Mouse (Mus musculus) yolk sac, embryonic 10.5 days (tissue): ENCODE data around the gene Slc5a3.

ENCODE experiments used
- DNase-seq: peaks from one replicate; pipeline ENCODE4 v3.0.0-alpha.2; 2017; ENCODE audit warnings: low spot score

Gene Slc5a3

DNA sequence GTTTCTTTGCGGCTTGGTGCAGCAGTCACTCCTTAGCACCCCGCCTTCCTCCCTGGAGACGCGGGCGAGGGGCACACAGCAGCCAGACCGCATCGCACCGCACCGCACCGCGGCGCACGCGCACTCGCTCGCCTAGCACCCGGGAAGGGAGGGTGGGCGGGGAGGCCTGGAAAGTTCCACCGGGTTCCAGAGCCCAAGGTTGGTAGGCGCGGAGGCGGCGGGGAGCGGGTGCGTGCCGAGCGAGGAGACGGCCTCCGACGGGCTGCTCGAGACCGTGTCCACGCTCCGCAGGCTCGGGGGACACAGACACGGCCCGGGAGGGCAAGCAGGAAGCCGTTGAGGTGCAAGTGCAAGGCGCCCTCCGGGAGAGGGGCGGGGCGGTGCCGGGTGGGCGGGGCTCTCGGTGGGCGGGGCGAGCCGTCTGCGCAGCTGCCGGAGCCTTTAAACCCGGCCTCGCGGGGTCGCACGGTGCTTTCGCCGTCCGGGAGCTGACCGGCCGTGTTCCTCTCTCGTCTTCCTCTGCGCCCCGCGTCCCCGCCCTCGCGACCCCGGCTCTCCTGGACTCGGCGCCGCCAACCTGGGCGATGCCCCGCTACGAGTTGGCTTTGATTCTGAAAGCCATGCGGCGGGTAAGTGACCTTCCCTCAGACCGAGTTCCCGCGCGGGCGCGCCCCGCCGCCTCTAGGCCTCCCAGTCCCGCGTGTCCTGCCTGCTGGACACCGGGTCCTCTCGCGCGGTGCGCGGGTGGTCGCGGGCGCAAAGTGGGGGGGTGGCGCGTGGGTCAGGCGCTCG is at the start of gene Slc5a3, which contains the start of the genes Mrps6 and Gm49711:
TSS of gene Slc5a3 (plus strand) at position 471 of the 792 bp plus-strand sequence.
TSS of gene Mrps6 (plus strand) at position 419 of the 792 bp plus-strand sequence.
TSS of gene Gm49711 (plus strand) at position 465 of the 792 bp plus-strand sequence.
- peak; percentile 97 for DNase-seq

GRCm38 (mm10) chr16:92009586-92009985 is 48.5 kb upstream of the Slc5a3 start:
- DNase-seq: no peak

GRCm38 (mm10) chr16:92016792-92017191 is 41.3 kb upstream of the Slc5a3 start:
- DNase-seq: no peak

DNA sequence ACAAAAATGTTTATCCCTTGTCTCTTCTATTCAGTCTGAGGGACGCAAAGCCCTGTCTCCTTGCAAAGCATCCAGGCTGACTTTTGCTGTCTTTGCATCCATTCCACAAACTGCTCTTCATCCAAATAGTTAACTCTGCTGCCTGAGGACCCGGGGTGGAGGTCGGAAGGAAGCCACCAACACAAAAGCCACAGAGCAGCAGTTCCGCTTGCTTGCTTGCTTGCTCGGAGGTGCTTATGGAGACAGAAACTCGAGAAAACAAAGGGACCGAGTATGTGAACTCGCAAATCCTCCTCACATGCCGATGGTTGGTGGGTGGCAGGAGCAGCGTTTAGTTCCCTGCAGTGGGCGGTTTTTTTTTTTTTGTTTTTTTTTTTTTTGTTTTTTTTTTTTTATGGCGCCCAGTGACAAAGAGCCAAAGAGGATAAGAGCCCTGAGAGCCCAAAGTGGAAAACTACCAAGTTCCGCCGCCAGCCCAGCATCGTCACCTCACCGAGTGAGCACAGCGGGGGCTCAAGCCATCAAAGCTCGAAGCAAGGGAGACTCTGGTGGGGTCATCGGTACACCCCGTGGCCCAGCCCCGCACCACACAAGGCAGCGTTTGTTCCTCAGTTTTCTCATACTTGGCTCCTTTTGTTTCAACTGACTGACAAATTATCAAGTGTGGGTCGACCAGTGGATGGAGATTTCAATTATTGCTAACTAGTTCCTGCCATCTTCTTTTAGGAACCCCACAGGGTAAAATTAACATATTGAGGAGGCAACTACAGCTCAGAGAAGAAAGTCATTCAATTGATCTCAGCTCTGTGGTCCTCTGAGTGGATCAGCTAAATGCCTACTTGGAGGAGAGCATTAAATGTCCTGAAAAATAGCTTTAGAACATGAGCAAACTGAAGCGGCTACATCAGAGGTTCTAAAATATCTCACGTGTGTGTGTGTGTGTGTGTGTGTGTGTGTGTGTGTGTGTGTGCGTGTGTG is 38.7 kb upstream of the Slc5a3 start:
- DNase-seq: peak; percentile 13

DNA sequence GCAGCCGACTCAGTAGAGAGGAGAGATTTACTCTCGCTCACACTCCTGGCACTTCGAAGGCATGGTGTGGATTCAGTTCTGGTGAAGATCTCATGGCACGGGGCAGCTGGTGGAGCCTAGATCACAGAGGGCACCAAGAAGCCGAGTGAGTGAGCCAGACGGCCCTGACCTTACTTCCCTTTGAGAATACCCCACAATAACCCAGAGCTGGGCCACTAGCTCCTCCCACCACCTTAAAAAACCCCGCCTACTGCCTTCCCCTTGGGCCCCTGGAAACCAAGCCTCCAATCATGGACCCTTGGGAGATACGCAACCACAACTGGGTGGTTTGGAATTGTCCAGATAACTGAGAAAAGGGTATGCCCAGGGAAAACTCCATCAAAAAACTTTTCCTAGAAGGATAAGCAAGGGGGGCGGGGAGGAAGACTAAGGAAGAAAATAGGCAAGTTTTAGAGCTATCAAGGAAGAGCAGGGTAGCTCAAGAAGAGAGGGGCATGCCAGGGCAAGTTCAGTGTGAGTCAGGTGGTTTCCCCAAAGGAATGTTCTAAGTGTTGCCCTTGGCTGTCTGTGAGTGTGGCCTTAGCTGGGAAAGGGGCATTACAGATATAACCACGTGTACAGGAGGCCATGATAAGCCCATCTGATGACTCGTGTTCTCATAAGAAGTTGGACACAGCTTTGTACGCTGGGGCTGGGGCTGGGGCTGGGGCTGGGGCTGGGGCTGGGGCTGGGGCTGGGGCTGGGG is 36.3 kb upstream of the Slc5a3 start:
- DNase-seq: no peak

GRCm38 (mm10) chr16:92022494-92023283 is 35.4 kb upstream of the Slc5a3 start:
- no peak for DNase-seq

DNA sequence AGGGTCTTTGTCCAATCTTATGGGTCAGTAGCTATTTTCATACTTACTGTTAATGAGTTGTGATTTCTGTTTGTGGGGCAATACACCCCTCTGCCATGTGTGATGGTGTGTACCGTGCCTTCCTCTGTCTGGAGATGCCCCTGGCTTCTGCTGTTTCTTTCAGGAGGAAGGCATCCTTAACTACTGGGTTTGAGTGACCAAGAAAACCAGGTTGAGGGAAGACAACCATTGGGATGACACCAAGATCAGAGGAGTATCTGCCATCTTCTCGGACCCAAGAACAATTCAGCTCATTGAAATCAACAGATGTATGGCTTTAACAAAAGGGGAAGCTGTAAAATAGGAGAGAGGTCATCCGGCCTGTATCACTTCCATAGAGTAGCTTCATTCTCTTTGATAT is 24.8 kb upstream of the Slc5a3 start:
- DNase-seq: no peak

DNA sequence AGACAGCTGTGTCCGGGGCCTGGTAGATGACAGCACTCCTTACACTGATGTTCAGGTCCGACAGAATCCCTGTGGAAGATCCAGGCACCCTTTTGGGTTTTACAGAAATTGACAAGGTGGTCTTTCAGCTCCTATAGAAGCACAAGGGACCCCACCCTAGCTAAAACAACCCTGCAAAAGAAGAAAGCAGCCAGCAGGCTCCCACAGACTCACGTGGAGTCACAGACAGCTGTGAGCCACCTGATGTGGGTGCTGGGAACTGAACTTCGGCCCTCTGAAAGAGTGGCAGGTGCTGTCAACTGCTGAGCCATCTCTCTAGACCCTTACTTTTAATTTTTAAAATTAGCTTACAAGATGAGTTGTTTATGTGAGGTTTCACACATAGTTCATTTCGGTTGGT is 23.4 kb upstream of the Slc5a3 start:
- DNase-seq: no peak

DNA sequence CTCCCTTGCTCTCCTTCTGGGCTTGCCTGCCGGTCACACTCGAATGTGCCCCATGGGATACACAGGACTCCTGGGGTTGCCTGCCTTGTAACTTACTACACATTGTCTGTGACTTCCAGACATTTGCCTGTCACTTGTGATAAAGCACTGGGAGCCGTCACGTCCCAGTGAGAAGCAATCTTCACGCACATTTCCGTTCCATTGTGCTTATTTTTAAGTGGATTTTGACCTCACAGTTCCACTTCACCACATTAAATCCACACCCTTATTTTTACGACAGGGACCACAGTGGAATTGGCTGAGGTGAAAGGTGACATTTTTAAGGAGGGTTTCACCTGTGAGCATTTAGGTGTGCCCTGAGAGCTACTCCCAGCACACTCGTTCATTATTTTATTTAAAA is 21.4 kb upstream of the Slc5a3 start:
- no peak for DNase-seq

DNA sequence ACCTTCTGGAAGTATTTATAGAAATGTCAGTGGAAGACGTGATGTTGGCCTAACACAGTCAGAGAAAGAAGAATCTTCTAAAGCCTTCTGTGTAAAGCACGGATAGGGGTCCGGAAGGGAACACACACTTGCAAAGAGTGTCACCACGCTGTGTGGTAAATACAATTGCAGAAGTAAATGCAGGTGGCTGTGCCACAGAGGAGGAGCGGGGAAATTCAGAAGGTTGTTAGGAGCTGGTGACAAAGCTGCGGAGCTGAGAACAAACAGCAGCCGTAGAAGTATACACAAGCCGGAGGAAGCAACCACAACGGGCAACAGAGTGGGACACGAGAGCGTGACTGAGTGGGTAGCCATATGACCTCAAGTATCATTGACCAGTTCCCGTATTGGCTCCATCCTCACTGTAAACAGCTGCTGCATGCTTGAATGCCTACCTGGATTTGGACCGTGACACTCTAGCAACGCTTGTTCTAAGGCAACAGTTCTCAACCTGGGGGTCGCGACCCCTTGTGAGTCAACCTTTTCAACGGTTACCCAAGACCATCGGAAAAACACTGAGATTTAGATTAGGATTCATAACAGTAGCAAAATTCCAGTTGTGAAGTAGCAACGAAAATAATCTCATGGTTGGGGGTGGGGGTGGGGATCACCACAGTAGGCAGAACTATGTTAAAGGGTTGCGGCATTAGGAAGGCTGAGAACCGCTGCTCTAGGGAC is 20.1 kb upstream of the Slc5a3 start:
- no peak for DNase-seq

DNA sequence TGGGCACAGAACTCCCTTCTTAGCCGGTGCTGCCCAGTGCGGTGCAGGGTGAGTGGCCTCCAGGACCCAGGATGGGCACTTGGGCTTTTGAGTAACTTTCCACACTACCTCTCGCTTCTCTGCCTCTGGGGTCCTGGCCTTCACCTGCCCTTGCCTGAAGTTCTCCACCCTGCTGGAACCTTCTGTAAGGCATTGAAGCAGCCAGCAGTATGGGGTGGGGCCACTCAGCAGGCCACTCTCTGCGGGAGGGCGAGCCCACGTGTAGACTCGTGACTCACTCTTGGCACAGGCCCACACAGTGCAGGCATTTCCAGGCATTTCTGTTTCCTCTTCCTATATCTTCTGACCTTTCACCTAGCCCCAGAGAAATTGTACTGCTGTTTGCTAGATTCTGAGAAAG is 18.7 kb upstream of the Slc5a3 start:
- no peak for DNase-seq

DNA sequence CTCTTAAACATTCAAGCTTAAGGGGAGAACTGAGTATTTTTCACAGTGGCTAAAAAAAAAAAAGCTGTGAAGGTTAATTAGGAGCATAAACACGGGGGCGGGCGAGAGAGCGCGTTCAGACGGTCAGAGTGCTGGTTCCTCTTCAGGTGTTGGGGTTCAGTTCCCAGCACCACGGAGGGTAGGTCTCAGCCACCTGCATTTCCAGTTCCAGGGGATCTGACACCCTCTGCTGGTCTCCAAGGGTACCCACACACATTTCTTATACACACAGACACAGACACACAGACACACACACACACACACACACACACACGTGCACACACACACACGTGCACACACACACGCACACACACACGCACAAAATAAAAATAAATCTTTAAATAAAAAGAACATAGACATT is 18.2 kb upstream of the Slc5a3 start:
- no peak for DNase-seq

GRCm38 (mm10) chr16:92051777-92052310 is 6.3 kb upstream of the Slc5a3 start:
- no peak for DNase-seq

DNA sequence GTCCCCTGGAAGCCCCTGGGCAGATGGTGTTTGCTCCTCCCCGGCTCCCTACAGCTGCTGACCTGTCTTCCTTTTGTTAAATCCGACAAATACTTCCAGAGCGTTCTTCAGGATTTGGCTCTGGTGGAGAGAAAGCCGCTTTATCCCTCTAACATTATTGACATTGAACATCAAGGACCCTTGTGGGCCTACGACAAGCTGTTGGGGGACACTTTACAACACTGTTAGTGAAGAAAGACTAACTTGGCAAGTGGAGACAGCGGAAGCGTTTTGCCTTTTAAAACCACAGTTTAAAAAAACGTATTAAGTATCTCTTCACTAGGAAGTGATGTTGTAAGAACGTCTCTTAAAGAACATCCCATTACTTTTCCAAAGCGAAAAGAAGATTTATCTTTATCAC is 5.6 kb upstream of the Slc5a3 start:
- DNase-seq: no peak

DNA sequence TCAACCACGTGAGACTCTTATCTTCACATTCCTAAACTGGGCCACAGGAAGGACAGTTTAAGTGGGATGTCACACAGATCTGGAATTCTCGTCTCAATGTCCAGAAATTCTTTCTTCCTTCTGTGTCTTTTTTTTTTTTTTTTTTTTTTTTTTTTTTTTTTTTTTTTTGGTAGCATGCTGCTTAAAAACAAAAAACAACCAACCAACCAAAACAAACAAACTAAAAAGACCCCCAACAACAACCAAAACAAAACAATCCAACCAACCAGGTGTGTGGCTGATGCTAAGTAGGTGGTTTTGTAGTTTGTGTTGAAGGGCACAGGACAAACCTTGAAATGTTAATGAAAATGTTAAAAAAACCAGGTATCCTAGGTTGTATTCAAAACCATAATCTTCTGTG is 1.4 kb upstream of the Slc5a3 start:
- DNase-seq: no peak

DNA sequence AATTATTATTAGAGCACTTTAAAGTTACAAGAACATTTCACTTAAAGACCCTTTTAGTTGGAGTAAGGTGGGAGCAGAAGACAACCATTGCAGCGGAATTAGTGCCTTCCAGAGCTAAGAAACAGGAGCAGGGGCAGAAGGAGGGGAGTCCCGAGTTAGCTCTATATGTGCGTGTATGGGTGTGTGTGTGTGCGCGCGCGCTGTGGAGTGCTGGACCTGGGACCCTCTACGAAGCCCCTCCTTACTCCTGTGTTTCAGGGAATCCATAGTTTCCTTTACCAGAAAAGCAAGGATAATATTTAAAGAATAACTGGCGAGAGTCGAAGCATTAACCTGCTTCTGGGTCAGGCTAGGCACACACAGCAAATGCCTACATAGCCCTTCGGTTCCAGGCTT is 668 bp upstream of the Slc5a3 start:
- no peak for DNase-seq

DNA sequence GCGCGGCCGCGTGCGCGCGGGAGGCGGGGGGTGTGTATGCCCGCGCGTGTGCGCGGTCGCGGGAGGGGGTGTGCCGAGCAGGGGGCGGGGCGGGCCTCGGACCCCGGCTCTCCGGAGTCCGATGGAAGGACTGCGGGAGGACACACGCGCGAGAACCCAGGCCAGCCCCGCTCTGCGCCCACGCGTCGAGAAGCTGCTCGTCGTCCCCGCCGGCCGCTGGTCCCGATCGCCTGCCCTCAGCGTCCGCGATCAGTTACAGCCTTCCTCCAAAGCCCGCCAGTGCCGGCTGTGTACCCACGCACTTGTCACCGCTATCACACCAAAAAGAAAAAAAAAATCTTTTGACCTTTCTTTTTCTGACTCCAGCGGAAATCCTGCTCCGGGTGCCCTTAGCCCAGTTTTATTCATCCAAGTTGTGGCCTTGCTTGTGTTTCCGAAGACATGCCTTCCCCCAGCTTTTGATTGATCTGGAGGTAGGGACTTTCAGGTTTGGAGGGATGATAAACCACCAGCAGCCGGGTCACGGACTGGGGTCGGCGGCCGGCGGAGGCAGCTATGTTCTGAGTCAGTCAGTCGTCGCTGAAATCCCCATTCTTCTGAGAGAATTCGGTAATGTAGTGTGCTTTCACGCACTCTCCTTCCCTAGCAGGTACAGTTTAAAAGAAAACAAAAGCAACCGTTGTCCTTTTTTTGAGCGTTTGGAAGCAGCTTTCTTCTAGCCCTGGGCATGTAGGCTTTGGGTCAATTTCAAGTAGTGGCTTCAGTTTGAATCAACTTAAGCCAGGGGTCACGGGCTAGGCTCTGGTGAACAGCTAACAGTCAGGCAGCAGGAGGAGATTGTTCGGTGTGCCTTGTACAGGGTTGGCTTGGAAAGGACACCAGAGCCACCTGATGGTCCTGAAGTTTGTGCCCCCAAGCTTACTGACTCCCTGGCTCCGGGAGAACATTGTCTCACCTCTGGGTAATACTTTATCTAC is 810 bp downstream of the Slc5a3 start:
- peak; percentile 21 for DNase-seq

GRCm38 (mm10) chr16:92060213-92060612 is 2.1 kb downstream of the Slc5a3 start:
- no peak for DNase-seq

DNA sequence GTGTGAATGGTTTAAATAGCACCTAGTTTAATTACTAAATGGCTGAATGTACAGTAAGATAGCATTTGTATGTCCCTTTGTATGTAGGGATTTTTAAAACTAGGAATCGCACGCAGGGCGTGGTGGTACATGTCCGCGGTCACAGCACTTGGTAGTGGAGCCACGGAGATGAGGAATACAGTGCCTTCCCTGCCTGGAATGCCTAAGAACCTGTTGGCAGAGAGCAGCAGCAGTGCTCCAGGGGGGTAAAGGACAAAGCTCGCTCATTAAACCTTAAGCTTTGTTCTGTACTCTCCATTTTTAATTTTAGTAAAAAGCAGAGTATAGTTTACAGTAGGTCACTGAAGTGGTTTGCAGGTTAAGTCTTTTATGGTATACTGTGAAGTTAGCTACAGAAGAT is 3.5 kb downstream of the Slc5a3 start:
- DNase-seq: no peak
